Mouse (Mus musculus) heart, adult 2 months (tissue): Measurements from ENCODE around the gene Fbxl21. TPM values are rescaled to one million over a fixed set of nuclear protein-coding genes. Genes with fewer than 3 reads are reported as not detected.

Experiments
- DNase-seq, 2 experiments: peaks; one replicate each; pipeline ENCODE4 v3.0.0; 2021
- H3K27ac ChIP-seq: fragments of 200-600 bp; 2 replicates; pipeline ENCODE4 v1.8.1; 2022
- H3K27me3 ChIP-seq: fragments of 200-500 bp; 2 replicates; pipeline ENCODE4 v1.6.1; 2012; ENCODE audit warnings: mild to moderate bottlenecking, low read length, inconsistent platforms, mixed read lengths; ENCODE audit not compliant: control insufficient read depth, insufficient read depth
- H3K36me3 ChIP-seq: fragments of 200-500 bp; 2 replicates; pipeline ENCODE4 v1.6.1; 2012; ENCODE audit warnings: low read length, inconsistent platforms; ENCODE audit not compliant: control insufficient read depth, insufficient read depth
- H3K4me1 ChIP-seq: fragments of 200-500 bp; 2 replicates; pipeline ENCODE4 v1.6.1; 2011; ENCODE audit warnings: low read length; ENCODE audit not compliant: control insufficient read depth, insufficient read depth
- H3K4me3 ChIP-seq: fragments of 200-600 bp; 2 replicates; pipeline ENCODE4 v1.8.1; 2022
- H3K79me2 ChIP-seq: fragments of 200-500 bp; replicated peaks from 2 replicates; pipeline ENCODE4 v1.6.1; 2012; ENCODE audit warnings: mild to moderate bottlenecking, inconsistent platforms, low read length, moderate library complexity, mixed read lengths; ENCODE audit not compliant: control insufficient read depth, insufficient read depth
- H3K9ac ChIP-seq: fragments of 200-500 bp; 2 replicates; pipeline ENCODE4 v1.6.1; 2012; ENCODE audit warnings: low read depth, mild to moderate bottlenecking, control low read depth, inconsistent platforms, low read length, mixed read lengths
- CTCF ChIP-seq: fragments of 200-600 bp; IDR thresholded peaks from 2 replicates; pipeline ENCODE4 v1.8.1; 2022; ENCODE audit warnings: antibody characterized with exemption, mild to moderate bottlenecking, moderate library complexity
- EP300 ChIP-seq: fragments of 200-500 bp; IDR thresholded peaks from 2 replicates; pipeline ENCODE4 v1.6.1; 2011; ENCODE audit warnings: low read depth, low read length, control low read depth; ENCODE audit not compliant: insufficient read depth
- POLR2A ChIP-seq: fragments of 200-500 bp; IDR thresholded peaks from 2 replicates; pipeline ENCODE4 v1.6.1; 2011; ENCODE audit warnings: mild to moderate bottlenecking, low read depth, low read length, control low read depth; ENCODE audit not compliant: insufficient read depth
- whole genome bisulfite sequencing: fragments of 180-500 bp; shearing (Covaris S2); methylation state at CpG from one replicate; pipeline ENCODE4 v1.1.7; 2018; 5-methylcytosine and 5-hydroxymethylcytosine counted together
- intact Hi-C: fragments of 180-260 bp; cut with DNase I; formaldehyde crosslinking; loops from one replicate; pipeline ENCODE4 v1.15.1; 2025
- polyA plus RNA-seq: library from polyadenylated mRNA; depleted of rRNA; stranded (reverse); fragments of >200 nt; gene quantifications from 2 replicates; pipeline ENCODE4 v1.2.3, GENCODE M21; 2012
- total RNA-seq, 2 experiments: library from RNA; stranded (reverse); gene quantifications; 2 replicates each; pipeline ENCODE4 v1.2.3; 2021

The Fbxl21 gene
- total and polyA plus RNA-seq, 3 experiments: 0.31 to 0.97 (median 0.68) TPM

DNA sequence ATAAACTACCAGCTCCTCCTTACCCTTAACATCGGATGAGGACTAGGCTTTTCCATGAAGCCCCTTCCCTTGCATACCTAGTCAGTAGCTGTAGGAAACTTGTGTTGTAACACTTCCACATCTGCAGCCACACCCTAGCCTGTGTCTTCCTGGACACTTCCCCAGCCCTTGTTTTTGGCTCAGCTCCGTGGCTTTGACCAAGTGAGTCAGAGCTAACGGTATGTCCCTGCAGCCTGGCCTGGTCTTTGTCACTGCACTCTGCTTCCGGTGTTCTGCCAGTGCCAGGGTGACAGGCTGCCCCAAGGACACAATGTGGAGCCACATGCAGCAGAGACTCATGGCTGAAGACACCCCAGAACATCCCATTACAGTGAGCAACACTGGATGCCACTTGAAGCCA lies 27.1 kb downstream of the Fbxl21 start:
- WGBS: 14% methylated on average over 4 of the region's 4 CpGs
- no peaks in the 10 kb centered on the region for H3K27me3 ChIP-seq
- no peak overlapping the region; the same call in 1 of the 2 replicates for H3K27ac ChIP-seq

DNA sequence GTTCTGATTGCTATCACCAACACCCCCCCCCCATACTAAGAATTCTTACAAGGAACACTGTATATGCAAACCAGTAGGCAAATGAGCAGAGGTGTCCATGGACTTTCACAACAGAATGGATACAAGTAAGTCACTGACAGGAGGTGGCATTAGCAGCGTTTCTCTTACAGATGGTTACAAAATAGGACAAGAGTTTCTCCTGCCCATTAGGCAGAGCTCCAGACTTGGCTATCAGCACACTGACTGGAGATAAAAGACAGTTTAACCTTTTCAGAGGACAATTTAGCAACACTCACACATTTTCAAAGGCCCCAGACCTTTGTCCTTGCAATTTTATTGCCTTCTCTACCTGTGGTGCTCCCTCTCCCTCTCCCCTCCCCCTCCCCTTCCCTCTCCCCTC lies 28.3 kb downstream of the Fbxl21 start:
- no peak overlapping the region for H3K27ac ChIP-seq
- WGBS: 10% methylated on average over 1 of the region's 1 CpGs
- no peak overlapping the region for H3K9ac ChIP-seq
- H3K79me2 ChIP-seq: no peaks in the 10 kb centered on the region
- DNase-seq: peak; percentile 35 to 57
- intact Hi-C loops: no loop called here
- no peaks in the 10 kb centered on the region for H3K36me3 ChIP-seq
- H3K27me3 ChIP-seq: no peaks in the 10 kb centered on the region
- TF ChIP-seq CTCF (no peak), POLR2A (no peak)
- no peak overlapping the region for H3K4me3 ChIP-seq
- peaks cover 5% of the 10 kb centered on the region for H3K4me1 ChIP-seq

More for the DNA sequence above, 27.1 kb downstream of the Fbxl21 start:
- intact Hi-C loops: no loop called here
- Histone ChIP-seq H3K9ac (no peak overlapping the region), H3K4me3 (no peak overlapping the region), H3K79me2 (no peaks in the 10 kb centered on the region), H3K4me1 (peaks cover 5% of the 10 kb centered on the region), H3K36me3 (no peaks in the 10 kb centered on the region)
- DNase-seq: peak; percentile 51 to 79
- peak; percentile 85 for TF ChIP-seq EP300
- TF ChIP-seq CTCF: no peak

DNA sequence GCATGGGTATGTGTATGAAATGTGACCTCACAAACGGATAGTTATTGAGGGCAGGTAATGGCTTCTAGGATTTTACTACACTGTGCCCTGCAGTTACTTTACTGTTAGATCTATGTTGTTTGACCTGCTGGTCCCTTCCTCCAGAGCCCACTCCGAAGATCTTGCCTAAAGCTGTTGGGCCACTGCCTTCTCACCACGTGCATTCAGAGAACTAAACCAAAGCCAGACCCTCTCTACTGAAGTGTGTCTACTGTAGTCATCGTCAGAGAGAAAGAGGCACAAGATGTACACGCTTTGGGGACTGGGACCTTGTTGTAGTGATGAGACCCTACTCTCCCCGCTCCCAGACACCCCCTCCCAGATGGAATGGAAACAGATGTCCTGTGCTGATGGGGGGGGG lies 29.4 kb downstream of the Fbxl21 start:
- no peaks in the 10 kb centered on the region for H3K79me2 ChIP-seq
- H3K9ac ChIP-seq: no peak overlapping the region
- 62% methylated on average over 6 of the region's 6 CpGs for WGBS
- H3K27ac ChIP-seq: no peak overlapping the region
- TF ChIP-seq EP300: no peak
- TF ChIP-seq CTCF: no peak
- TF ChIP-seq POLR2A: no peak
- H3K27me3 ChIP-seq: no peaks in the 10 kb centered on the region
- peak in 1 of 2 experiments; percentile 2 for DNase-seq
- intact Hi-C loops: no loop called here
- H3K4me1 ChIP-seq: peaks cover 5% of the 10 kb centered on the region
- H3K4me3 ChIP-seq: no peak overlapping the region
- H3K36me3 ChIP-seq: no peaks in the 10 kb centered on the region

DNA sequence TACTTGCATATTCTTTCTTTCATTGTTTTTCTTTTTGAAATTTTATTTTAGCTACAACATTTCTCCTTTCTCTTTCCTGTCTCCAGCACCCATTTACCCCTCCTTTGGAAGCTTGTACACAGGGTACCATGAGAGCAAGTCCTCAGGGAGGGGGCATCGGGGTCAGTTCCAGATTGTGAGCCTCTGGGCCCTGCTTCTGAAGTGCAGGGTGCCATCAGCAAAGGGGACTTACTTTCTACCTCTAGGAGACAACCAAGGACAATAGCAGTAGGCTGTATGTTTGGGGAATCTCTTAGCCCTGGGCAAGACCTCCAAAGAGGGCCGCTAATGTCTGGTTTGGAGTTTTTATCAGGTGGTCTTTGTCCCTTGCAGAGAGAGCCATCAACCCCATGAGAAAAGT lies 31.7 kb downstream of the Fbxl21 start:
- WGBS: 66% methylated on average over 2 of the region's 2 CpGs
- intact Hi-C loops: loop anchor here (2.0 kb wide), 1 partner anchor 181 kb away; no protein-coding TSS in a partner anchor
- Histone ChIP-seq H3K4me3 (no peak overlapping the region), H3K27ac (no peak overlapping the region), H3K79me2 (no peaks in the 10 kb centered on the region), H3K4me1 (peaks cover 5% of the 10 kb centered on the region), H3K9ac (no peak overlapping the region), H3K36me3 (no peaks in the 10 kb centered on the region), H3K27me3 (no peaks in the 10 kb centered on the region)
- TF ChIP-seq CTCF (no peak), POLR2A (no peak), EP300 (no peak)
- no peak for DNase-seq

DNA sequence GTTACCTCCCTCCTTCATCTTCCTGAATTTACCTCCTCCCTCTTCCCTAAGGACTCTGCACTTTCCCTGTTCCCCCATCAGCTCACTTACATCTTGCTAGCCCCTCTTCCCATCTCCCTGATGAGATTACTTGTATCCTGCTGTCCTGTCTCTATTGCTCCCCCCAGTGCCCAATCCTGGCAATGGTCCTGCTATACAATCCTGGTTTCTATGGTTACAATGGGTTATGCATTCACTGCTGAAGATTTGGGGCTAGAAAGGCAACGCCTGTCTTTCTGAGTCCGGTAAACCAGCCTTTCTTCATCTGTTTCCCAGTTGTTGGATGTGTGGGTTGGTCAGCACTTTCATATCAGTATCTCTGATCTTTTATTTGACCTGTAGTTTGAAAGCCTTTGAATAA lies 32.1 kb downstream of the Fbxl21 start:
- H3K27ac ChIP-seq: no peak overlapping the region
- H3K27me3 ChIP-seq: no peaks in the 10 kb centered on the region
- 46% methylated on average over 2 of the region's 2 CpGs for WGBS
- no peak for TF ChIP-seq POLR2A
- peak; percentile 35 for TF ChIP-seq CTCF
- H3K4me1 ChIP-seq: peaks cover 3% of the 10 kb centered on the region
- no peak overlapping the region for H3K9ac ChIP-seq
- DNase-seq: no peak
- intact Hi-C loops: loop anchor here (2.0 kb wide), 1 partner anchor 180 kb away; no protein-coding TSS in a partner anchor
- H3K36me3 ChIP-seq: no peaks in the 10 kb centered on the region
- no peaks in the 10 kb centered on the region for H3K79me2 ChIP-seq
- no peak overlapping the region for H3K4me3 ChIP-seq

DNA sequence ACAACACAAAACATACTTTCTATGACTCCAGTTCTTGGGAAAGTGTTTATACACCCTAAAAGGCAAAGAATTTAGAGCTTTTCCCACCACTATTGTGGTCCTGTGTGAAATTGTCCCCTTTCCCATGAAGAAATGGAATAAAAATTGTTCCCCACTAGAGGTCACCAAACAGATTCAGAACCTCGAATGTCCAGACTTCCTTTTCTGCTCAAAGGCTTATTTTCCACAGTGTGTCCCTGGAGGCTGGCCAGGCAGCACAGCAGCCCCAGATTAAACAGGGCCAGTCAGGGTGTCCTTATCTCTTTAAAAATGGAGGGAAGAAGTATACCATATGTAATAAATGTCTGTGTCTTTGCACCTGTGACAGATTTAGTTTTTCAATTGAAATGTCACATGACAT lies 33.7 kb downstream of the Fbxl21 start:
- no peaks in the 10 kb centered on the region for H3K36me3 ChIP-seq
- DNase-seq: peak; percentile 47 to 58
- no peak overlapping the region for H3K4me3 ChIP-seq
- intact Hi-C loops: loop anchor here (2.0 kb wide), 3 partner anchors 81 to 203 kb away; no protein-coding TSS in a partner anchor
- WGBS: 3% methylated on average over 1 of the region's 1 CpGs
- no peaks in the 10 kb centered on the region for H3K27me3 ChIP-seq
- H3K9ac ChIP-seq: no peak overlapping the region
- no peaks in the 10 kb centered on the region for H3K4me1 ChIP-seq
- no peaks in the 10 kb centered on the region for H3K79me2 ChIP-seq
- H3K27ac ChIP-seq: no peak overlapping the region
- TF ChIP-seq CTCF (peak; percentile 76), POLR2A (no peak)

DNA sequence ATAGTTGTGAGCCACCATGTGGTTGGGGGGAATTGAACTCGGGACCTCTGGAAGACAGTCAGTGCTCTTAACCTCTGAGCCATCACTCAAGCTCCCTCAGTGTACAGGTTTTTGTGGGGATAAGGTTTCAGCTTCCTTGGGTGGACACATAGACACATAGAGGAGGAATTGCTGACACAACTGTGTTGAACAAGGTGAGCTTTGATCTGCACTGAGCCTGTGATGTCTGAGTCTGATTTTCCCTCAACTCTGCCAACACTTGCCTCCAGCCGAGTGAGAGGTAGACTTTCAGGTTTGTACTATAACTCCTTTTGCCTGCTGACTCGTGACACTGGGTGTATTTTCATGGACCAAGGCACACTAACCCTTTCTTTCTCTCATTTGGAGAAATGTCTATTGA lies 34.4 kb downstream of the Fbxl21 start:
- TF ChIP-seq POLR2A (no peak), CTCF (no peak), EP300 (no peak)
- 81% methylated on average over 3 of the region's 3 CpGs for WGBS

More for the DNA sequence above, 34.4 kb downstream of the Fbxl21 start:
- H3K36me3 ChIP-seq: no peaks in the 10 kb centered on the region
- H3K4me1 ChIP-seq: no peaks in the 10 kb centered on the region
- intact Hi-C loops: loop anchor here (2.0 kb wide), 2 partner anchors 82 to 202 kb away; no protein-coding TSS in a partner anchor
- H3K79me2 ChIP-seq: no peaks in the 10 kb centered on the region
- no peaks in the 10 kb centered on the region for H3K27me3 ChIP-seq
- no peak overlapping the region for H3K27ac ChIP-seq
- no peak overlapping the region for H3K9ac ChIP-seq
- H3K4me3 ChIP-seq: no peak overlapping the region
- DNase-seq: no peak
